Mouse (Mus musculus) left cerebral cortex, postnatal 36 days (tissue): ENCODE measurements around the gene Tmem207. TPM values are rescaled to one million over a fixed set of nuclear protein-coding genes. Genes with fewer than 3 reads are reported as not detected.

Source experiments
- DNase-seq, 2 experiments: peaks; one replicate each; pipeline ENCODE4 v3.0.0; 2021 to 2022; ENCODE audit warnings: low spot score in 2 of 2, mixed read lengths in 1 of 2
- intact Hi-C: fragments of 180-260 bp; cut with DNase I; formaldehyde crosslinking; loops from one replicate; pipeline ENCODE4 v1.15.1; 2025
- total RNA-seq, 2 experiments: library from RNA; stranded (reverse); gene quantifications; 2 replicates each; pipeline ENCODE4 v1.2.3; 2021

The Tmem207 gene
- total RNA-seq, 2 experiments from 2014 or later = not detected

DNA sequence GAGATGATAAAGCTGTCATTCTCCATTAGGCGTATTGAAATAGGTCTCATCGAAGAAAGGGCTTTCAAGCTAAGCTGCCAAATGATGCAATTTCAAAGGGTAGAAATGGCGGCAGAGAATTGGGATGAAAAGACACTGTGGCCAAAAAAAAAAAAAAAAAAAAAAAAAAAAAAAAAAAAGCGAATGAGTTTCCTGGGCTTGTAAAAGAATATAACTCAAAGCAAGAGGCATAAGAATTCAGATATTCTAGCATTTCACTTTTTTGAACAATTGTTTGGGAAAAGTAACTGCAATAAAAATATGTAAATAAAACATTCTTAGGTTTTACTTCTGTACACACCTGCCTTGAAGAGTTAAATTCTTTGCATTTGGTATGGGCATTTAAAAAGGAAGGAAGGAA is 60.0 kb downstream of the Tmem207 start:
- intact Hi-C loops = no loop called here
- no peak for DNase-seq

DNA sequence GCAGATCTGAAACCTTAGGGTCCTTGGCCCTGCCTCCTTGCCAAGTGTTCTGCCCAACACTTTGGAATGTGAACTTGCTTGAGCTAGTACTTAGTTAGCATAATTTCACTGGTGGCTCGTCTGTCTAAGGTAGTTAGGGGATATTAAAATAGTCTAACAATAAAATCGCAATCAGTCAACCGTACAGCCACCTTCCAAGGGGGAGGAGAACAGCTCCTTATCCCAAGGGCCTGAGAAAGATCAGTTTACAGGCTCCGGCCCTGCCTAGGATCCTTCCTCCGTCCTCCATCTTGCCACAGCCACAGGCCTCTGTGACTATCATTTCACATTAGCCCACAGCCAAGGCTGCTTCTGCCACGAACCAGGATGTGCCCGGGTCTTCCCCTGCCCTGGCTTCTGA is 63.7 kb downstream of the Tmem207 start, which contains the start of gene Cldn16:
TSS of gene Cldn16 (plus strand) at position 301 of the 400 bp plus-strand sequence.
- intact Hi-C loops = no loop called here

DNA sequence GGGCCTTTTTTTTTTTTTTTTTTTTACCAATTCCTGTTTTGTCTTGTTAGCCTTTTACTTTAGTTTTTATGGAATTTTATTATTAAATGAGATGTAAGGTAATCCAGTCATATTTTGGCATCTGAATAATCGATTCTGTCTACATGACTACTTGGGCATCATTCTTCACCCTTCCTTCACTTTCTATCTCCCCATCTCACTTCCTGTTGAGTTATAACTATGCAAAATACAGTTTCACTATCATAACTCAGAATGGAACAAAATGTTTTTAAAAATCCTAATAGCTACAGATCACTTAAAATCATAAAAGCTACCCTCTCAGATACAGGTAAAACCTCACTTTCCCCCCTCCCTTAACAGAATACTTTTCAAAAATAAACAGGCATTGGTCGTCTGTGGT is 70.4 kb downstream of the Tmem207 start:
- intact Hi-C loops = no loop called here
- no peak for DNase-seq

More for the DNA sequence above, 63.7 kb downstream of the Tmem207 start, which contains the start of gene Cldn16:
- DNase-seq = no peak

DNA sequence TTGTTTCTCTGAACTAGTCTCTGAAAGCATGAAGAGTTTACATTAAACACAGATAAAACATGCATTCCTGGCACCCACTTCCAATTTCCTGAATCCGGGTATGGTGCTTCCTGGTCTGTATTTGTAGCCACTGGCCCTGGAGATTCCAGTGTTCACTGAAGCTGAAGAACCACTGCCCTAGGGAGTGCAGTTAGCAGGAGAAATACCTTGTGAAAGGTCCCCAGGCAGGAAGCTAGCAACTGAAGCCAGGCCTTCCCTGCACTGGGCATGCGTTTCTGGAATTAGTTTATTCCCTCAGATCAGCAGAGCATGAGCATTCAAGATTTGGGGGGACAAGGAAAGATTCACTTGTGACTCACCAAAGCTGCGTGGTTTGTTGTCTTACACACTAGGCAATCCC is 72.4 kb downstream of the Tmem207 start:
- DNase-seq = no peak
- intact Hi-C loops = no loop called here

Other genes starting within 250 kb of the Tmem207 start
- 1 to 10 TPM; 1.1 to 1.9 TPM for gene Cldn1, start 154.9 kb downstream of the Tmem207 start, total RNA-seq
- not detected for gene Cldn16, start 63.6 kb downstream of the Tmem207 start, total RNA-seq
- 10 to 100 TPM; 36.1 to 43.4 TPM for gene Il1rap, start 54.9 kb upstream of the Tmem207 start, total RNA-seq